Mouse (Mus musculus) neural tube, embryonic 11.5 days (tissue): Measurements from ENCODE around the gene Syngr3. TPM values are rescaled to one million over a fixed set of nuclear protein-coding genes. Genes with fewer than 3 reads are reported as not detected.
"Not testable (repeated sequence)": the region's sequence is repeated elsewhere in the genome, so short reads cannot be mapped to it uniquely, and the experiment has no call there.

Experiments used
- ATAC-seq: fragments of 200-750 bp; cut with Nextera tagmentation; 2 replicates; pipeline ENCODE4 v1.8.0; 2017; ENCODE audit warnings: moderate number of reproducible peaks, mild to moderate bottlenecking, moderate TSS enrichment, moderate library complexity; ENCODE audit not compliant: insufficient read depth, low FRiP score, low TSS enrichment
- DNase-seq: peaks from one replicate; pipeline ENCODE4 v3.0.0-alpha.2; 2015; ENCODE audit warnings: low spot score
- H3K27ac ChIP-seq: fragments of 300-500 bp; sonication (generic); 2 replicates; pipeline ENCODE4 v1.5.1; 2014; ENCODE audit warnings: low read depth, mild to moderate bottlenecking, low read length
- H3K27me3 ChIP-seq: fragments of 300-500 bp; sonication (generic); 2 replicates; pipeline ENCODE4 v1.6.1; 2014; ENCODE audit warnings: mild to moderate bottlenecking, low read length, mixed read lengths; ENCODE audit not compliant: control insufficient read depth, insufficient read depth
- H3K36me3 ChIP-seq: fragments of 300-500 bp; sonication (generic); 2 replicates; pipeline ENCODE4 v1.6.1; 2014; ENCODE audit warnings: mild to moderate bottlenecking, low read length, moderate library complexity, mixed read lengths; ENCODE audit not compliant: control insufficient read depth, insufficient read depth
- H3K4me1 ChIP-seq: fragments of 300-500 bp; sonication (generic); 2 replicates; pipeline ENCODE4 v1.6.1; 2014; ENCODE audit warnings: low read length, mixed read lengths; ENCODE audit not compliant: control insufficient read depth, insufficient read depth
- H3K4me2 ChIP-seq: fragments of 300-500 bp; sonication (generic); 2 replicates; pipeline ENCODE4 v1.6.1; 2014; ENCODE audit warnings: low read depth, mild to moderate bottlenecking, moderate library complexity
- H3K4me3 ChIP-seq: fragments of 300-500 bp; sonication (generic); 2 replicates; pipeline ENCODE4 v1.5.1; 2014; ENCODE audit warnings: low read depth, low read length
- H3K9ac ChIP-seq: fragments of 300-500 bp; sonication (generic); 2 replicates; pipeline ENCODE4 v1.6.1; 2014; ENCODE audit warnings: mild to moderate bottlenecking, low read length
- H3K9me3 ChIP-seq: fragments of 300-500 bp; sonication (generic); 2 replicates; pipeline ENCODE4 v1.6.1; 2016; ENCODE audit warnings: low read length; ENCODE audit not compliant: control insufficient read depth
- WGBS: fragments of 180-500 bp; shearing (Covaris S2); extraction: QIAGEN DNeasy Blood & Tissue Kit; methylation state at CpG from one replicate; pipeline ENCODE4 v1.1.7; 2014; 5-methylcytosine and 5-hydroxymethylcytosine counted together
- polyA plus RNA-seq: library from polyadenylated mRNA; unstranded; fragments of >200 nt; fragmentation: Nextera tagmentation; extraction: Ambion mirVana; gene quantifications from 2 replicates; pipeline ENCODE4 v1.2.1, GENCODE M21; 2014

Gene Syngr3
- polyA plus RNA-seq, 1 experiment from 2014 or later = 18.1 TPM

DNA sequence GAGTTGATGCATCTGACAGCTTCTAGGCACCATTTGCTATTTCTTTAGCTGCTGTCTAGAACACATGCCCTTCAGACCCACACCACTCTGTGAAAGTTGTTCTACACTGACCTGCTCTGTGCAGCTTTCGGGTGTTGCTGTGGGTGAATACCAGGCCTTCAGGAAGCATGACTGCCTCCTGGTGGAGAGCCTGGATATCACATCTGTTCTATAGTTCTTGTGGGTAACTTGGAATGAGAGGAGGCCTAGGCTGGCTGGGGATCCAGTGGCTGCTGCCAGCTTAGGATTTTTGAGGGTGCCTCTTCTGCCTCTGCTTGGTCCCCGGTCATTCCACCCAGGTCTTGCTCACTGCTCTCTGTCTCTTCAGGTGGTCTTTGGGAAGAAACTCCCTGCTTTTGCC, 13.6 kb downstream of the Syngr3 start:
- no peak for ATAC-seq
- DNase-seq = peak; percentile 50
- Histone ChIP-seq H3K9ac (no peak overlapping the region), H3K4me2 (no peak overlapping the region), H3K4me1 (peaks cover 9% of the 10 kb centered on the region; the same call in 1 of the 2 replicates), H3K36me3 (peaks cover 27% of the 10 kb centered on the region), H3K27ac (no peak overlapping the region), H3K9me3 (no peaks in the 10 kb centered on the region), H3K27me3 (no peaks in the 10 kb centered on the region), H3K4me3 (no peak overlapping the region)
- WGBS = 73% methylated on average over 2 of the region's 2 CpGs

DNA sequence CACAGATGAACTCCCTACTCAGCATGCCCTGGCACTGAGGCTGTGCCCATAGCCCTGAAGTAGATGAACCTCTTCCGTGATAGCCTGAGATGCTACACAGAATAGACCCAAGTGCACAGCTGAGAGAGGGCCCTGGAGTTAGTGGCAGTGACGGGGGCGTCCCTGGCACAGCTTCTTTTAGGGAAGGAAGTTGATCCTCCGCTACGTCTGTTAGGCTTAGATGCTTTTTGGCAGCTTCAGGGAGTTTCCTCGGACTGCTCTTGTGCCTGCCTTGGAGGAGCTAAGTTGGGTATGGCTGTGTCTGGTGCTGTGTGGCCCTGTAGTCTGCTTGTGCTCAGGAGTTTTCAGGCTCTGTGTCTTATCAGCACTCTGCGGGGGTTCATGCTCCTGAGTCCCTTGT, 15.5 kb downstream of the Syngr3 start:
- H3K27ac ChIP-seq = no peak overlapping the region
- no peak overlapping the region for H3K4me3 ChIP-seq
- H3K27me3 ChIP-seq = no peaks in the 10 kb centered on the region
- H3K36me3 ChIP-seq = peaks cover 15% of the 10 kb centered on the region
- DNase-seq (no peak), ATAC-seq (no peak)
- 0 out of 2 replicates have a peak overlapping the region, but pooled peaks have one; percentile 6 for H3K9ac ChIP-seq
- no peak overlapping the region for H3K4me2 ChIP-seq
- WGBS = 89% methylated on average over 7 of the region's 7 CpGs
- peaks cover 19% of the 10 kb centered on the region for H3K4me1 ChIP-seq
- H3K9me3 ChIP-seq = no peaks in the 10 kb centered on the region

GRCm38 (mm10) chr17:24672141-24672540, 17.6 kb downstream of the Syngr3 start:
- ATAC-seq (no peak), DNase-seq (no peak)
- H3K36me3 ChIP-seq = 0 out of 2 replicates have a peak, but pooled peaks cover 3% of the 10 kb centered on the region
- no peaks in the 10 kb centered on the region for H3K9me3 ChIP-seq
- H3K27ac ChIP-seq = no peak overlapping the region
- H3K27me3 ChIP-seq = no peaks in the 10 kb centered on the region
- WGBS = 37% methylated on average over 5 of the region's 5 CpGs
- H3K9ac ChIP-seq = no peak overlapping the region
- H3K4me2 ChIP-seq = 0 out of 2 replicates have a peak overlapping the region, but pooled peaks have one; percentile 12
- H3K4me1 ChIP-seq = peaks cover 24% of the 10 kb centered on the region
- H3K4me3 ChIP-seq = no peak overlapping the region

GRCm38 (mm10) chr17:24671346-24671745, 18.4 kb downstream of the Syngr3 start:
- Histone ChIP-seq H3K4me1 (peaks cover 24% of the 10 kb centered on the region), H3K36me3 (no peaks in the 10 kb centered on the region), H3K27me3 (no peaks in the 10 kb centered on the region), H3K9ac (no peak overlapping the region), H3K9me3 (no peaks in the 10 kb centered on the region), H3K27ac (no peak overlapping the region), H3K4me3 (no peak overlapping the region), H3K4me2 (0 out of 2 replicates have a peak overlapping the region, but pooled peaks have one; percentile 76)
- WGBS = 82% methylated on average over 5 of the region's 5 CpGs
- ATAC-seq (no peak), DNase-seq (no peak)

DNA sequence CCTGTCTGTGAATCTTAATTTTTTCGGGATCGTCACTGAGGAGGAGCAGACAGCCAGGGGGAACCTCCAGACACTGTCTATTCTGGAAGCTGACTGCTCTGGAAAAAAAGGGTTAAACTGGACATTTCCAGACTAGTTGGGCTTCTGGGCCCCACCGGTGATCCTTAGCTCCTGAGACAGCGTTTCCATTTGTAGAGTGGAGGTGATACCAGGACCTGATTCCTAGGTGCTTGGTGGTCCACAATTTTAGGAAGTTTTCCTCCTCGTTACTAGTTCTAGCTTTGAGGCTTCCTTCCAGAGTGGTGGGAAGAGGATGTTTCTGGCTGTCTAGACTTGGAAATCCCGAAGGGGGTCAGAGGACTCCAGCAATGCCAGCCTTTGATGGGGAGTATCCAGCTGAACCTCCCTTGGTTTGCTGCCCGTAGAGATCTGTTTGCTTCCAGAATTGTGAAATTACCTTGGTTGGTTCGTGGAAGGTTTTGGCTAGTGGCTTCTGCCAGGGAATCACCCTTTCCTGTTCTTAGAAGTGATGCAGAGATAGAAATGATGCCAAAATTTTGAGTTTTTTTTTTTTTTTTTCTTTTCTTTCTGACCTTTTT, 19.4 kb downstream of the Syngr3 start:
- 11% methylated on average over 8 of the region's 8 CpGs for WGBS
- H3K9ac ChIP-seq = peak overlapping the region; percentile 94
- no peaks in the 10 kb centered on the region for H3K36me3 ChIP-seq
- H3K4me3 ChIP-seq = peak overlapping the region; percentile 98
- no peaks in the 10 kb centered on the region for H3K27me3 ChIP-seq
- H3K27ac ChIP-seq = peak overlapping the region; percentile 76; the same call in 1 of the 2 replicates
- no peak for ATAC-seq
- peak overlapping the region; percentile 76 for H3K4me2 ChIP-seq
- peaks cover 24% of the 10 kb centered on the region for H3K4me1 ChIP-seq
- no peaks in the 10 kb centered on the region for H3K9me3 ChIP-seq
- no peak for DNase-seq

GRCm38 (mm10) chr17:24669545-24670245, 20.1 kb downstream of the Syngr3 start, which contains the start of gene Zfp598:
Gene Zfp598, plus strand, starts transcription at chr17:24669687.
- H3K36me3 ChIP-seq = no peaks in the 10 kb centered on the region
- peak within 1 kb of the TSS; percentile 76 for H3K4me2 ChIP-seq
- H3K9ac ChIP-seq = peak within 1 kb of the TSS; percentile 94
- DNase-seq (peak; percentile 96), ATAC-seq (peak; percentile 95)
- under 1% methylated on average over 75 of the region's 80 CpGs for WGBS
- H3K27ac ChIP-seq = peak within 1 kb of the TSS; percentile 76
- H3K4me1 ChIP-seq = peaks cover 24% of the 10 kb centered on the region
- H3K4me3 ChIP-seq = peak within 1 kb of the TSS; percentile 98
- H3K9me3 ChIP-seq = no peaks in the 10 kb centered on the region
- H3K27me3 ChIP-seq = no peaks in the 10 kb centered on the region

DNA sequence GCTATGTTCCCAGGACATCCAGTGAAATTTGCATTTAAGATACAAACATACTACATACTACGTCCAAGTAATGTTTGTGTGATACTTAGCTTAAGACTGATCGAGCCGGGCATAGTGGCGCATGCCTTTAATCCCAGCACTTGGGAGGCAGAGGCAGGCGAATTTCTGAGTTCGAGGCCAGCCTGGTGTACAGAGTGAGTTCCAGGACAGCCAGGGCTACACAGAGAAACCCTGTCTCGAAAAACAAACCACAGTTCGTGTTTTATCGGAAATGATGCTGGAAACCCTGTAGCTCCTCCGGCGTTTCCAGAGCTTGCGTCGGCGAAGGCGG, 20.6 kb downstream of the Syngr3 start:
- not testable (repeated sequence) for H3K27me3 ChIP-seq, H3K36me3 ChIP-seq, H3K9me3 ChIP-seq, DNase-seq, H3K27ac ChIP-seq
- H3K9ac ChIP-seq = peak overlapping the region; percentile 94
- peak; percentile 20; the same call in 1 of the 2 replicates for ATAC-seq
- H3K4me2 ChIP-seq = peak overlapping the region; percentile 76
- 12% methylated on average over 15 of the region's 15 CpGs for WGBS
- H3K4me1 ChIP-seq = peaks cover 24% of the 10 kb centered on the region
- H3K4me3 ChIP-seq = peak overlapping the region; percentile 98

DNA sequence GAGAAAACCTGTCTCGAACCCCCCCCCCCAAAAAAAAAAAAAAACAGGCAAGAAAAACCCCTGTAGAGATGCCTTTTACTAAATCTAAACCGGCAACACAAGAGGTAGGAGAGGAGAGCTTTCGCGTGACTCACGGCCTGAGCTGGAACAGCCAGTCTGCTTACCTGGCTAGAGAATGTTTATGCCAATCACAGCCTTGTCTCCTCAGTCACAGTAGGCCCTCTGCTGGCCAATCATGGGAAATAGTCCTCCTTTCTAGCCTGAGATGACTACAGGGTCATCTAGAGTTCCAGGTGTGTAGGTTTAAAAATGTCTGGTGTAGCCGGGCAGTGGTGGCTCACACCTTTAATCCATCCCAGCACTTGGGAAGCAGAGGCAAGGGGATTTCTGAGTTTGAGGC, 22.3 kb downstream of the Syngr3 start:
- H3K27me3 ChIP-seq = no peaks in the 10 kb centered on the region
- H3K4me1 ChIP-seq = peaks cover 24% of the 10 kb centered on the region
- no peaks in the 10 kb centered on the region for H3K9me3 ChIP-seq
- 36% methylated on average over 6 of the region's 6 CpGs for WGBS
- H3K27ac ChIP-seq = no peak overlapping the region
- H3K9ac ChIP-seq = no peak overlapping the region
- H3K36me3 ChIP-seq = no peaks in the 10 kb centered on the region
- H3K4me2 ChIP-seq = no peak overlapping the region
- ATAC-seq (no peak), DNase-seq (peak; percentile 38)
- no peak overlapping the region for H3K4me3 ChIP-seq

DNA sequence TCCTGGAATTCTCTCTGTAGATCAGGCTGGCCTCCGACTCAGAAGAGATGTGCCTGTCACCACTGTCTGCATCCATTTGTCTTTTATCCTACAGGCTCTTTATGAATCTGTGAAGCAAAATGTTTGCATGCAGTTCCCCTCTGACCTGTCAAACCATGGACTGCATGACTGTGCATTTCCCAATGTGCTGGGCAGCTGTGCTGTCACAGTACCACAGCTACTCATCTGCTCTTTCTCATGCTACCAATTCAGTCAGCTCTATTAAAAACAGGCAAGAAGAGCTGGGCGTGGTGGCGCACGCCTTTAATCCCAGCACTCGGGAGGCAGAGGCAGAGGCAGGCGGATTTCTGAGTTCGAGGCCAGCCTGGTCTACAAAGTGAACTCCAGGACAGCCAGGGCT, 22.7 kb downstream of the Syngr3 start:
- not testable (repeated sequence) for H3K36me3 ChIP-seq, H3K9ac ChIP-seq, H3K27ac ChIP-seq, ATAC-seq, DNase-seq, H3K27me3 ChIP-seq, H3K9me3 ChIP-seq, H3K4me2 ChIP-seq, H3K4me3 ChIP-seq
- 73% methylated on average over 7 of the region's 7 CpGs for WGBS
- H3K4me1 ChIP-seq = peaks cover 22% of the 10 kb centered on the region
